Mouse (Mus musculus): Measurements from ENCODE around the gene Sspn.

Gene Sspn

DNA sequence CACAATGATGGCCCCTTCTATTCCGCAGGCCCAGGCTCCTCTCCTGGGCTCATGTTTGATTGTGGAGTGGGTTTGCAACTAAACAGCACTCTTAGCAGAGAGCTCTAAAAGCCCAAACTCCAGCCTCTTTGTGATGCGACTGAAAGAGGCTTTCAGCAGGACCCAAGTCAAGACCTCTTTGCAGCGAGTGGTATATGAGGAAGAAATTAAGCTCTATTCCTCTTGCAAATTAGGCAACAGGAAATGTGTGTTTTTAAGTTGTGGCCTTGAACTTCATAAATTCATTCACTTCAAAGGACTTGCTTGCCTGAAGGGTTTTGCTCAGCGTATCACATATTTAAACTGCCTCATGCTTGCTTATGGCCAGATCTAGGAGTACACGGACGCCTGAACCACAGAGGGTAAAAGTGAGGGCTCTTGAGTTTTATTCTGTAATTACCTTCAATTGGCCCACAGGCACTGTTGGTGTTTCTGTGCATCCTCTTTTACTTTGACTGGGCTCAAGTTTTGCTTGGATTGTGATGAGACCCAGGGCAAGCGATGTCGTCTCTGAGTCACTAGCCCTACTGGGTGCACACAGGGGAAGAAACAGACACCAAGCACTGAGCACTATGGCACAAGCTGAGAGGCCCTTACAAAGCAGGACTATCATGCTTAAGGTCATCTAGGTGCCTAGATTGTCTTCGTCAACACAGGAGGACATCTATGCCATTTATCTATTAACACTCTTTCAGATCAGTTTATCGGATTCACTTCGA, 73.9 kb downstream of the Sspn start:
- in situ Hi-C loops (cut with MboI; ENCODE audit: low pct_unique_long_range_greater_than_20kb in 1 of 2, low sequenced_read_pairs in 2 of 2, unreplicated experiment in 1 of 2) = no loop called here

DNA sequence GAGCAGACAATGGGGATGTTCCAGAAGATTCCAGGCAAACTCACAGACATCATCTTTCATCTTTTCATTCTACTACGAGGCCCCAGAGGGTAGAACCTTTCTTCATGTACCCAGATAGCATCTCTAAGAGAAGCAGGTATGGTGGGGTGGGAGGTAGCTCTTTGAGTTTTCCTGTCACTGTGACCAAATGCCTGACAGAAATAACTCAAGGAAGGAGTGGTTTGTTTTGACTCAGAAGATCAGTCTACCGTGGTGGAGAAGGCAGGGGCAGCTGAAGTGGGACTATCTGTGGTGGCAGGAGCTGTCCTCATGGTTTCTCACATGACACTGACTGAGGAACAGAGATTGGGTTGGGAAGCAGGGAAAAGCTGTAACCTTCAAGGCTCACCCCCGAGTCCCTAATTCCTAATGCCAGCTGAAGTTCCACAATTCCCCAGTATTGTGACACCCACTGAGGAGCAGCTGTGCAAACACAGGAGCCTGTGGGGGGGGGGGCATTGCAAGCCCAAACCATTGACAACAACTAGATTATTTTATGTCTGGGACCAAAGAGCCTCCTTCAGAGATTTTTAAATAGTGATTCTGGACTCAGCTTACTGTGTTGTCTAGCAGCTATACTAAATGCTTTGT, 74.6 kb downstream of the Sspn start:
- in situ Hi-C loops (cut with MboI; ENCODE audit: low pct_unique_long_range_greater_than_20kb in 1 of 2, low sequenced_read_pairs in 2 of 2, unreplicated experiment in 1 of 2) = no loop called here

DNA sequence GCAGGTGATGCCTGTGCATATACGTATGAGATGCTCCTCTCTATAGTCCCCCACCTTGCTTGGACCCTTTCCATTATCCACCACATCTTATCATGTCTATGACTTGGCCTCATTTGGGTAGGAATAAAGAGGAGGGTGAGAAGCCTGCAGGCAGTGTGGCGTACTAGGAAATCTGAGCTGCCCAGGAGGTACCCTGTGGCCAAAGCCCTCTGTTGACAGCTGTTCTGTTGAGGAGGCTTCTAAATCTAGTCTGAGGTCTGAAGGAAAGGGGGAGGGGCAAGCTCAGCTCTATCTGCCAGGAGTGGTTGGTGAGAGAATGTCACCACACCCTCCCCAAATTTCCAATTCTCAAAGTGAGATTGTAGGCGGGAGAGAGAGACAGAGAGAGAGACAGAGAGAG, 75.3 kb downstream of the Sspn start:
- in situ Hi-C loops (cut with MboI; ENCODE audit: low pct_unique_long_range_greater_than_20kb in 1 of 2, low sequenced_read_pairs in 2 of 2, unreplicated experiment in 1 of 2) = no loop called here

DNA sequence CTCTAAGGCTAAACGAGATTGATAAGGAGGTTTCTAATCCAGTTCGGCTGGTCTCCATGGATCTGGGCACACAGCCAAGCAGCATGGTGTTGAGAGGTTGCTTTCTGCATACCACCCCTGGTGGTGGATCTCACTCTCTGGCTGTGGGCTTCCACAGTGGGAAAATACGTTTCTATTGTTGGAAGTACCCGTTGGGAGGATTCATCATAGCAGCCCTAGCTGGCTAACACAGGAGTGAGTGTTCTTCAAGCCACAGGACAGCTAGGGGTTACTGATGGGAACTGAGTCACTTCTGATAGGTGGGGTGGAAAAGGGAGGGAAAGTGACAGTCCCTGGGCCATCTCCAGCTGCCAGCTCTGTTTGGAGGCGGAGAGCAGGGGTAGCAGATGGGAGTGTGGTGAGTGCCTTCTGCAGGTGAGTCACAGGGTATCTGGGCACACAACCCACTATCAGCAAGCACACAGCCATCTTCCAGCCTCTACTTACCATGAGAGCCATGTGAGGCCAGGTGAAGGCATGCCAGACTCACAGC, 77.1 kb downstream of the Sspn start:
- in situ Hi-C loops (cut with MboI; ENCODE audit: low pct_unique_long_range_greater_than_20kb in 1 of 2, low sequenced_read_pairs in 2 of 2, unreplicated experiment in 1 of 2) = no loop called here

DNA sequence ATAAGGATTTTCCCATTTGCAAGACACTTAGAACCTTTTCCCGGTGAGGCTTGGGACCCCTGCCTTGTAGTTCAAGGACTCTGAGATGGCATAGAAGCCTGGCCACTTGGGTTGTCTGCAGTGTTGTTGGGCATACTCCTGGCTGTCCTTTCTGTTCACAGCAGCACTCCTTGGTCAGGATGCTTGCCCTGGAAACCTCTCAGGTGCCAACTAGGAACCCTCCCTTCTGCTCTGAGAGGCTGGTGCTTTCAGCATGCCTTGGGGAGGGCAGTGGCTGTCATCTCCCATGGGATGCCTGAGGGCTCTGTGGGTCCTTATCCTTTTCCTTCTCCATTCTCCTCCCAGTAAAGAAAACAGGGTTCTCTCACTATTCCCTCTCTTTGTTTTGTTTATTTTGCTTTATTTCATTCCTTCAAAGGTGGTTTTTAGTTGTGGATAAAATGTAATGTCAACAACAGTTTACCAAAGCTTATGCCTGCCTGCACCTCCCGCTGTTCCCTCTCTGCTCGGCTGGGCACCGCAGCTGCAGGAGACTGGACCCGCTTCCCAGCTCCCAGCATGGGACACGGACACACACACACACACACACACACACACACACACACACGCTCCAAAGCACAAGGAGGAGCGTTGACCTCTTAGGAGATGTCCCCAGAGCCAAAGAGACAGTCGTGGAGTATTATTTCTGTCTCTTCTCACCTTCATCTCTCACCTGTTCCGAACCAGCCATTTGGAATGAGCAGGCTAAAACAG, 77.9 kb downstream of the Sspn start:
- in situ Hi-C loops (cut with MboI; ENCODE audit: low pct_unique_long_range_greater_than_20kb in 1 of 2, low sequenced_read_pairs in 2 of 2, unreplicated experiment in 1 of 2) = no loop called here

DNA sequence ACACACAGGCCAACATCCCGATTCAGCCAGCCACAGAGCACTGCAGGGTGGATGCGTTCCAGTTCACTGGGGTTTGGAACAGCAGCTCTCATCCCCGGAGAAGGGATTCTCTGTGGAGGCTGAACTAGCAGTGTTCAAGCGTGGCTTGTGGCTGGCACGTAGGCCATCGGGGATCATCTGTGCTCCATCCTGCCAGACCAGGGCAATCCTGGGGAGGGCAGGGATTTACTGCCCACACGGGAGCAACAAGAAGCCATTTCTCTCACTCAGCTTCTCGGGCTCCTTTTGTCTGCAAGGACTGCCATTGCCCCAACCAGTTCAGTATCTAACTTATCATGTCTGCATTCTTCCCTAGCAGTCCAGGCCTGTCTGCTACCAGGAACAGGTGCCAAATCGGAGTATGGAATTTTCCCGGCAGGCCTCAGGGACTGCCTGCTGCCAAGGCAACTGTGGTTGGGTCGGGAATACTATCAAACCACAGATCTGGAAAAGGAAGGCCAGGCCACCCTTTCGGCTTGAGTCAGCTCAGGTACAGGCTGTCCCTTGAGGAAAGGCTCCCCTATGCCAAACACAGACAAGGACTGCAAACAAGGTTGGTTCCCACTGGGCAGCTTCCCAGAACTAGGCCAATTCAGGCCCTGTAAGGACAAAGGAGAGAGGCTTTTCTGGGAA, 78.8 kb downstream of the Sspn start:
- in situ Hi-C loops (cut with MboI; ENCODE audit: low pct_unique_long_range_greater_than_20kb in 1 of 2, low sequenced_read_pairs in 2 of 2, unreplicated experiment in 1 of 2) = no loop called here

DNA sequence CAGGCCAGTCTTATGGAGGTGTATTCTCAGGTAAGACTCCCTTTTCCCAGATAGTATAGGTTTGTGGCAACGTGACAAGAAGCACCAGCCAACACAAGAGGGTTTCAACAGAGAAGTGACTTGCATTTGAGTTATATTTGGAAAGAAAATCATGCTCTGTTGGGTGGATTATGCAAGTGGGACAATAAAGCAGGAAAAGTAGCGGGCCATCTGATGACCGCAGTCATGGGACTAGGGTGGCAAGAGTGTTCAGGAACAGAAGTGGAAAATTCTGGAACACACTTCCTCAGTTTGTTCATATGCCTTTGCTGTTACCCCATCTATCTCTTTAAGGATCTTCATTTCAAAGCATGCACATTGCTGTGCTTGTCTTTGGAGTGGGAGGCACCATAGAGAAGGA, 82.9 kb downstream of the Sspn start:
- in situ Hi-C loops (cut with MboI; ENCODE audit: low pct_unique_long_range_greater_than_20kb in 1 of 2, low sequenced_read_pairs in 2 of 2, unreplicated experiment in 1 of 2) = no loop called here
